Mouse (Mus musculus) ES-Bruce4 (cell line): ENCODE measurements around the gene Itsn1. TPM values are rescaled to one million over a fixed set of nuclear protein-coding genes. Genes with fewer than 3 reads are reported as not detected.

ENCODE experiments used
- H3K27ac ChIP-seq: 2 replicates; pipeline ENCODE4 v1.5.1; 2012; ENCODE audit warnings: low read length, inconsistent platforms; ENCODE audit not compliant: insufficient read depth
- H3K27me3 ChIP-seq: 2 replicates; pipeline ENCODE4 v1.6.1; 2012; ENCODE audit warnings: mild to moderate bottlenecking, low read length, inconsistent platforms; ENCODE audit not compliant: control insufficient read depth, poor library complexity, insufficient read depth, severe bottlenecking
- H3K36me3 ChIP-seq: 2 replicates; pipeline ENCODE4 v1.6.1; 2012; ENCODE audit warnings: inconsistent platforms, mild to moderate bottlenecking, low read length, moderate library complexity; ENCODE audit not compliant: control insufficient read depth, poor library complexity, insufficient read depth, severe bottlenecking
- H3K4me1 ChIP-seq: one replicate; pipeline ENCODE4 v1.8.1; 2011; ENCODE audit warnings: low read length; ENCODE audit not compliant: control insufficient read depth, insufficient read depth
- H3K4me3 ChIP-seq: 2 replicates; pipeline ENCODE4 v1.5.1; 2011; ENCODE audit warnings: low read depth, mild to moderate bottlenecking, low read length
- H3K9ac ChIP-seq: 2 replicates; pipeline ENCODE4 v1.6.1; 2012; ENCODE audit warnings: low read depth, mild to moderate bottlenecking, inconsistent platforms; ENCODE audit not compliant: poor library complexity, severe bottlenecking
- H3K9me3 ChIP-seq: replicated peaks from 2 replicates; pipeline ENCODE4 v1.6.1; 2012; ENCODE audit warnings: mild to moderate bottlenecking, low read length, inconsistent platforms; ENCODE audit not compliant: control insufficient read depth, poor library complexity, insufficient read depth, severe bottlenecking
- CTCF ChIP-seq: IDR thresholded peaks from one replicate; pipeline ENCODE4 v1.8.1; 2011; ENCODE audit warnings: low read depth, low read length
- EP300 ChIP-seq: IDR thresholded peaks from 2 replicates; pipeline ENCODE4 v1.6.1; 2011; ENCODE audit warnings: low read depth, low read length; ENCODE audit not compliant: insufficient read depth
- POLR2A ChIP-seq: IDR thresholded peaks from one replicate; pipeline ENCODE4 v1.8.1; 2011; ENCODE audit warnings: low read length; ENCODE audit not compliant: insufficient read depth
- polyA plus RNA-seq: library from polyadenylated mRNA; stranded (reverse); fragments of >200 nt; gene quantifications from 2 replicates; pipeline ENCODE4 v1.2.4, GENCODE M21; 2011; ENCODE audit warnings: low read depth; ENCODE audit not compliant: missing spikeins, insufficient read depth, insufficient read length

Gene Itsn1
- polyA plus RNA-seq, 1 experiment = 85.7 TPM

- Histone ChIP-seq H3K4me1 (peaks cover 1% of the 10 kb centered on the region), H3K9me3 (no peaks in the 10 kb centered on the region), H3K9ac (peak within 1 kb of the TSS; percentile 94), H3K4me3 (peak within 1 kb of the TSS; percentile 95), H3K27ac (peak within 1 kb of the TSS; percentile 63), H3K36me3 (peaks cover 3% of the 10 kb centered on the region; the same call in 1 of the 2 replicates), H3K27me3 (no peaks in the 10 kb centered on the region)
- no peak for TF ChIP-seq CTCF
- no peak for TF ChIP-seq POLR2A
- no peak for TF ChIP-seq EP300
Observed at GRCm38 (mm10) chr16:91728123-91729065, 687 bp upstream of the Itsn1 start, which contains the start of gene Cryzl1. Gene Cryzl1 (minus strand): TSS chr16:91728975.

DNA sequence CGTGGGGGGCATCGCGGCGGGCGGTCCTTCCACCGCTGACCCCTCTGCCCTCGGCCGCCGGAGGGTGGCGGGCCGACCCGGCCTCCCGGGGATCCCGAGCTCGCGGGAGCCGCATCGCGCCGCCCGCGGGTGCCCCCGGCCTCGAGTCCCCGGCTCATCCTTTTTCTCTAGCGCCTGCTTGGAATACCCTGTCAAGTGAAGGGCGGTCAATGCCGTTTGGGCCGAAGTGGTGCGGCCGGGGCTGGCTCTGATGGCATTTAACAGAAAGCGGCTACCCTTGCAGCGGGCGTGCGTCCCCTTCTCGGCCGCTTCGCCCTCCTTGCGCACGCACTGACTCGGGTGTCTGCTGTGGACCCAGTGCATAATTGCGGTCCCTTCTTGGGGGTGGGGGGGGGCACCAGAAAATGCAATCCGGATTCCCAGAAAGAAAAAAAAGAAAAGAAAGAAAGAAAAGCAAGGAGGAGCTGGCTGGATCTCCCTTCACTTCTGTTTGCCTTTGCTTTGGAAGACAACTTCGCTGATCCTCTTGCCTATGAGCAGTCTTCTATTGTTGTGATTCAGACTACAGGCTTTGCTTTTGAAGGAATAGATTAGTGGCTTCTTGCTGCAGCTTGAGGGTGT is 850 bp downstream of the Itsn1 start:
- H3K9me3 ChIP-seq = no peaks in the 10 kb centered on the region
- peak overlapping the region; percentile 91 for H3K4me3 ChIP-seq
- no peak overlapping the region for H3K27ac ChIP-seq
- TF ChIP-seq EP300 (no peak), POLR2A (no peak), CTCF (no peak)
- H3K36me3 ChIP-seq = peaks cover 2% of the 10 kb centered on the region; the same call in 1 of the 2 replicates
- peak overlapping the region; percentile 94 for H3K9ac ChIP-seq
- no peaks in the 10 kb centered on the region for H3K27me3 ChIP-seq
- H3K4me1 ChIP-seq = no peaks in the 10 kb centered on the region

GRCm38 (mm10) chr16:91730446-91730845 is 1.4 kb downstream of the Itsn1 start:
- H3K36me3 ChIP-seq = no peaks in the 10 kb centered on the region
- peak overlapping the region; percentile 91 for H3K4me3 ChIP-seq
- no peaks in the 10 kb centered on the region for H3K9me3 ChIP-seq
- H3K27me3 ChIP-seq = no peaks in the 10 kb centered on the region
- no peaks in the 10 kb centered on the region for H3K4me1 ChIP-seq
- TF ChIP-seq EP300 (no peak), CTCF (no peak), POLR2A (no peak)
- H3K9ac ChIP-seq = peak overlapping the region; percentile 94
- no peak overlapping the region for H3K27ac ChIP-seq

GRCm38 (mm10) chr16:91732816-91733215 is 3.7 kb downstream of the Itsn1 start:
- no peak overlapping the region for H3K4me3 ChIP-seq
- no peak overlapping the region for H3K27ac ChIP-seq
- no peaks in the 10 kb centered on the region for H3K27me3 ChIP-seq
- H3K4me1 ChIP-seq = peaks cover 2% of the 10 kb centered on the region
- H3K9me3 ChIP-seq = no peaks in the 10 kb centered on the region
- no peak for TF ChIP-seq EP300
- TF ChIP-seq CTCF = no peak
- no peak for TF ChIP-seq POLR2A
- no peak overlapping the region for H3K9ac ChIP-seq
- H3K36me3 ChIP-seq = no peaks in the 10 kb centered on the region

- Histone ChIP-seq H3K36me3 (no peaks in the 10 kb centered on the region), H3K27ac (no peak overlapping the region), H3K9ac (no peak overlapping the region), H3K9me3 (no peaks in the 10 kb centered on the region), H3K4me3 (no peak overlapping the region), H3K27me3 (no peaks in the 10 kb centered on the region), H3K4me1 (peaks cover 4% of the 10 kb centered on the region)
- no peak for TF ChIP-seq CTCF
- TF ChIP-seq POLR2A = no peak
- TF ChIP-seq EP300 = no peak
Observed at GRCm38 (mm10) chr16:91734771-91735170, 5.7 kb downstream of the Itsn1 start.
